Mouse (Mus musculus) stomach, embryonic 16.5 days (tissue): ENCODE measurements around the gene Pigo. TPM values are rescaled to one million over a fixed set of nuclear protein-coding genes. Genes with fewer than 3 reads are reported as not detected.
"Not testable (repeated sequence)": the region's sequence is repeated elsewhere in the genome, so short reads cannot be mapped to it uniquely, and the experiment has no call there.

Experiments
- ATAC-seq: fragments of 200-750 bp; cut with Nextera tagmentation; 2 replicates; pipeline ENCODE4 v1.8.0; 2017; ENCODE audit warnings: moderate number of reproducible peaks, moderate TSS enrichment; ENCODE audit not compliant: insufficient read depth, low FRiP score
- H3K27ac ChIP-seq: fragments of 300-500 bp; sonication (generic); 2 replicates; pipeline ENCODE4 v1.5.1; 2014; ENCODE audit warnings: low read length
- H3K27me3 ChIP-seq: fragments of 300-500 bp; sonication (generic); 2 replicates; pipeline ENCODE4 v1.6.1; 2014; ENCODE audit warnings: low read length, control low read depth, mixed read lengths; ENCODE audit not compliant: control insufficient read depth, insufficient read depth
- H3K36me3 ChIP-seq: fragments of 300-500 bp; sonication (generic); 2 replicates; pipeline ENCODE4 v1.6.1; 2014; ENCODE audit warnings: low read length; ENCODE audit not compliant: control insufficient read depth, insufficient read depth
- H3K4me1 ChIP-seq: fragments of 300-500 bp; sonication (generic); 2 replicates; pipeline ENCODE4 v1.6.1; 2014; ENCODE audit warnings: low read length, control low read depth, mixed read lengths; ENCODE audit not compliant: control insufficient read depth, insufficient read depth
- H3K4me2 ChIP-seq: fragments of 300-500 bp; sonication (generic); 2 replicates; pipeline ENCODE4 v1.6.1; 2014; ENCODE audit warnings: low read depth, low read length, mixed read lengths
- H3K4me3 ChIP-seq: fragments of 300-500 bp; sonication (generic); replicated peaks from 2 replicates; pipeline ENCODE4 v1.5.1; 2014; ENCODE audit warnings: mild to moderate bottlenecking, low read length
- H3K9ac ChIP-seq: fragments of 300-500 bp; sonication (generic); 2 replicates; pipeline ENCODE4 v1.6.1; 2014; ENCODE audit warnings: low read length
- H3K9me3 ChIP-seq: fragments of 300-500 bp; sonication (generic); replicated peaks from 2 replicates; pipeline ENCODE4 v1.6.1; 2016; ENCODE audit warnings: low read length, control low read depth; ENCODE audit not compliant: control insufficient read depth
- WGBS: fragments of 180-500 bp; shearing (Covaris S2); extraction: QIAGEN DNeasy Blood & Tissue Kit; methylation state at CpG from one replicate; pipeline ENCODE4 v1.1.7; 2014; 5-methylcytosine and 5-hydroxymethylcytosine counted together
- polyA plus RNA-seq: library from polyadenylated mRNA; unstranded; fragments of >200 nt; fragmentation: Nextera tagmentation; extraction: Ambion mirVana; gene quantifications from 2 replicates; pipeline ENCODE4 v1.2.1, GENCODE M21; 2015

Pigo gene
- polyA plus RNA-seq, 1 experiment from 2014 or later = 22.9 TPM

DNA sequence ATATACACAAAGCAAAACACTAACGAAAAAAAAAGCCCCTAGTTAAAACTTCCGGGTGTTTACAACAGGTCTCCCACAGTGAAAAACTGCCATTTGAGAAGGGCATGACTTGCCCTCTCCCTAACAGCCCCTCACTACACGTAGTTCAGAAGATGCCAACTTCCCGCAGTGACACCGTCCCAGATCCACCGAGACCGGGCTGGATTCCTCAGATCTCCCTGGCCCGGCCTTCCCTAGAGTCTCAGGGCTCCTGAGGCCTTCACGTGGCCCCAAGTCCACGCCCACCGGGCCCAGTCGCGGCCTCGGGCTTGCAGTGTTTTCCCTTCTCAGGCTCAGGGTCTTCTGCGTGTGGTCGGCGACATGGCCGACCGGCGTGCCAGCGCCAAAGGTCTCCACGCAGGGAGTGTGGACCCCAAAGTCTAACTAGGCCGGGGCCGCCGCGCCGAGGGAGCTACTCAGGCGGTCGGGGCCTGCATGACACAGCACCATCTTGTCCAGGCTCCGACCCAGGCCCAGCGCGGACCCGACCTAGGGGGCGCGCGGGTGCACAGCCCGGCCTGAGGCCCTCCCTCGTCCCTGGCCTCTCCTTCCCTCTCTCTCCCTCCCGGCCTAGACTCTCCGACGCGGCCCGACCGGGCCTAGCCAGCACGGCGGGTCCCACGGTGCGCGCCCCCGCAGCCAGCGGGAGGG is 26.0 kb downstream of the Pigo start:
- WGBS = under 1% methylated on average over 51 of the region's 51 CpGs
- peaks cover under 1% of the 10 kb centered on the region for H3K36me3 ChIP-seq
- peaks cover 22% of the 10 kb centered on the region for H3K4me1 ChIP-seq
- H3K9ac ChIP-seq = peak overlapping the region; percentile 96
- peak overlapping the region; percentile 99 for H3K4me3 ChIP-seq
- peak overlapping the region; percentile 100 for H3K27ac ChIP-seq
- H3K4me2 ChIP-seq = peak overlapping the region; percentile 96
- H3K27me3 ChIP-seq = no peaks in the 10 kb centered on the region
- no peaks in the 10 kb centered on the region for H3K9me3 ChIP-seq
- peak; percentile 71 for ATAC-seq

- no peaks in the 10 kb centered on the region for H3K9me3 ChIP-seq
- H3K27me3 ChIP-seq = no peaks in the 10 kb centered on the region
- peak overlapping the region; percentile 96 for H3K4me2 ChIP-seq
- H3K4me3 ChIP-seq = peak overlapping the region; percentile 99
- 30% methylated on average over 2 of the region's 2 CpGs for WGBS
- ATAC-seq = no peak
- H3K36me3 ChIP-seq = peaks cover 15% of the 10 kb centered on the region
- no peak overlapping the region for H3K27ac ChIP-seq
- peaks cover 22% of the 10 kb centered on the region for H3K4me1 ChIP-seq
- no peak overlapping the region for H3K9ac ChIP-seq
These were observed 27.6 kb downstream of the Pigo start for GRCm38 (mm10) chr4:42998022-42998421.

DNA sequence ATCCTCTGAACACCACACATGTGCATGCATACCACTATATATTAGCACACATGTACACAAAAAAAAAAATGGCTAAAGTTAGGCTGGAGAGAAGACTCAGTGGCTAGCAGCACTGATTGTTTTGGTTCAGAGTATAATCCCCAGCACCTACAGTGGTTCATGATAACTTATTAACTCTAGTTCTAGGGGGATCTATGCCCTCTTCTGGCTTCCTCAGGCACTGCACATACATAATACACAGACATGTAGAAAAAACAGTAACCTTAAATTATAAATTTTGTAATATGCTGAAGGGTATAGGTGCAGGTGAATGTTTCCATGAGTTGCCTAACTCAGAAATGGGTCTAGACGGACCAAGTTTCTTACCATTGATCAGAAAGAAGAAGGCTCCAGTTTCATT is 37.3 kb downstream of the Pigo start:
- 76% methylated on average over 1 of the region's 1 CpGs for WGBS
- no peak overlapping the region for H3K9ac ChIP-seq
- no peak overlapping the region for H3K4me2 ChIP-seq

DNA sequence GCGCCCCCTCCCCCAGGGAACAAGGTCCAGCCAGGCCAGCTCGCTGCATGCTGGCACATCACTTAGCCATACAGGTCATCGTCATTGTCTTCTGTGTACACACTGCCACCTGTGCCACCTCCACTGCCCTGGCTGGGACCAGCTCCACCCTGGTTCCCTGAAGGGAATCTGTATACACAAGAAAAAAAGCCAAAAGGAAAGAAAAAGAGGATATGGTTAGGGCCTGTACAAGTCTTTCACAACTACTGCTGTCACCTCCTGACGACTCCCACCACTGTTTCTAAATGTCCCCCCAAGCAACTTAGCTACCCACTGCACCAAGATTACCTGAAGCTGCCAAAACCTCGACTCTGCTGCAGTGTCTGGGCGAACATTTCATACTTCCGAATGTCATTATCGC is 45.2 kb downstream of the Pigo start:
- not testable (repeated sequence) for ATAC-seq, H3K27ac ChIP-seq, H3K4me3 ChIP-seq, H3K4me1 ChIP-seq, H3K9me3 ChIP-seq, H3K27me3 ChIP-seq, H3K9ac ChIP-seq, H3K4me2 ChIP-seq
- H3K36me3 ChIP-seq = peaks cover 26% of the 10 kb centered on the region
- WGBS = 86% methylated on average over 7 of the region's 8 CpGs

More for the DNA sequence above, 37.3 kb downstream of the Pigo start:
- no peaks in the 10 kb centered on the region for H3K4me1 ChIP-seq
- H3K27me3 ChIP-seq = no peaks in the 10 kb centered on the region
- no peaks in the 10 kb centered on the region for H3K9me3 ChIP-seq
- H3K36me3 ChIP-seq = peaks cover 52% of the 10 kb centered on the region
- no peak overlapping the region for H3K4me3 ChIP-seq
- no peak for ATAC-seq
- H3K27ac ChIP-seq = no peak overlapping the region

GRCm38 (mm10) chr4:42978062-42978461 is 47.6 kb downstream of the Pigo start:
- Histone ChIP-seq H3K36me3 (peaks cover 8% of the 10 kb centered on the region), H3K4me1 (no peaks in the 10 kb centered on the region), H3K9me3 (no peaks in the 10 kb centered on the region), H3K27me3 (no peaks in the 10 kb centered on the region), H3K9ac (no peak overlapping the region), H3K4me2 (no peak overlapping the region), H3K27ac (no peak overlapping the region), H3K4me3 (no peak overlapping the region)
- 89% methylated on average over 4 of the region's 4 CpGs for WGBS
- no peak for ATAC-seq

DNA sequence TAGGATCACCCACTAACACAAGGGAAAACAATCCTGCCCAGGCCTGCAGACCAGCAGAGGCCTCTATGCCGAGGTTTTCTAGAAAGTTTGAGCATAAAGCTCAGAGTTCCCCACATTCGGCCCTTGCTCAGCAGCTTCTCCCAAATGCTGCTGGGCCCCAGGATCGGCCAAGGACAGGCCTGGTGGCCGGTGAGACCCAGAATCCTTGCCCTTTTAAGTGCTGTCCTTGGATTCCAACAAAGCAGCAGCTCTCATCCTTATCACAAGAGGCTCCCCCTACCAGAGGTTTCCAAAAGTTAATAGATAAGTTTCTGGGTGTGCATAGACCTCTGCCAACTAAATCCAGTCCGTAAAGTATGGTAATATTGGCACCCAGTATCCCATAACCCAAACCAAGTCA is 51.8 kb downstream of the Pigo start:
- no peak for ATAC-seq
- Histone ChIP-seq H3K4me1 (no peaks in the 10 kb centered on the region), H3K27ac (no peak overlapping the region), H3K9me3 (no peaks in the 10 kb centered on the region), H3K36me3 (peaks cover 1% of the 10 kb centered on the region; the same call in 1 of the 2 replicates), H3K27me3 (no peaks in the 10 kb centered on the region), H3K4me3 (no peak overlapping the region), H3K4me2 (no peak overlapping the region), H3K9ac (no peak overlapping the region)
- WGBS = 79% methylated on average over 5 of the region's 5 CpGs

- no peak overlapping the region; the same call in 1 of the 2 replicates for H3K9ac ChIP-seq
- no peak for ATAC-seq
- no peaks in the 10 kb centered on the region for H3K9me3 ChIP-seq
- H3K4me2 ChIP-seq = no peak overlapping the region
- no peaks in the 10 kb centered on the region for H3K36me3 ChIP-seq
- WGBS = 73% methylated on average over 4 of the region's 4 CpGs
- no peaks in the 10 kb centered on the region for H3K27me3 ChIP-seq
- H3K27ac ChIP-seq = no peak overlapping the region
- H3K4me1 ChIP-seq = no peaks in the 10 kb centered on the region
- H3K4me3 ChIP-seq = no peak overlapping the region
These were observed 52.7 kb downstream of the Pigo start for GRCm38 (mm10) chr4:42972952-42973351.

DNA sequence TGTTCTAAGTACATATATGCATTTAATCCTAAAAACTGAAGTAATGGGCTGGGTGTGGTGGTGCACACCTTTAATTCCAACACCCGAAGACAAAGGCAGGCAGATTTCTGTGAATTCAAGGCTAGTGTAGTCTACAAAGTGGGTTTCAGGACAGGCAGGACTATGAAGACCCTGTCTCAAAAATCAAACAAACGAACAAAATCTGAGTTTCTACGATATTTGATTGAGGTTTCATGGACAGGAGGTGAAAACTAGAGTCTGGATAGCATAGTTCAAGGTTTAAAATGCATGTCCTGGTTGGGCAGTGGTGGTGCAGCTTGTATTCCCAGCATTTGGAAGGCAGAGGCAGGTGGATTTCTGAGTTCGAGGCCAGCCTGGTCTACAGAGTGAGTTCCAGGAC is 56.3 kb downstream of the Pigo start, which contains the start of gene 1700022I11Rik:
1700022I11Rik (plus strand) TSS at position 301 of the 400 bp plus-strand sequence.
- WGBS = 83% methylated on average over 4 of the region's 4 CpGs
- no peak within 1 kb of the TSS for H3K4me2 ChIP-seq
- no peak within 1 kb of the TSS for H3K4me3 ChIP-seq
- no peaks in the 10 kb centered on the region for H3K4me1 ChIP-seq
- no peaks in the 10 kb centered on the region for H3K27me3 ChIP-seq
- no peak for ATAC-seq
- H3K9me3 ChIP-seq = no peaks in the 10 kb centered on the region
- no peak within 1 kb of the TSS for H3K9ac ChIP-seq
- H3K27ac ChIP-seq = no peak within 1 kb of the TSS
- no peaks in the 10 kb centered on the region for H3K36me3 ChIP-seq
